Mouse (Mus musculus): ENCODE results near the gene Dcxr.

GRCm38 (mm10) chr11:120727564-120727963, 483 bp upstream of the Dcxr start:
- TF ChIP-seq CTCF (IDR thresholded peaks at IDR 0.05; ENCODE audit: control insufficient read depth, insufficient read depth, insufficient replicate concordance, low read depth, low read length) (no peak), POLR2A (IDR thresholded peaks at IDR 0.05; ENCODE audit: control insufficient read depth, low read depth, low read length) (no peak)

Measured in testis, adult 2 months (tissue).